Mouse (Mus musculus) bone marrow macrophage, adult 2 months (primary cell): ENCODE measurements around the gene Wee1.

ENCODE experiments used
- CTCF ChIP-seq: IDR thresholded peaks from 2 replicates; pipeline ENCODE4 v1.5.1; 2012; ENCODE audit warnings: low read depth, mild to moderate bottlenecking, low read length, moderate library complexity
- POLR2A ChIP-seq: IDR thresholded peaks from 2 replicates; pipeline ENCODE4 v1.6.1; 2012; ENCODE audit warnings: mild to moderate bottlenecking, low read depth, low read length, borderline replicate concordance

- TF ChIP-seq CTCF (no peak), POLR2A (no peak)
Measured at GRCm38 (mm10) chr7:110101266-110101665, 20.6 kb upstream of the Wee1 start.
